Mouse (Mus musculus) lung, embryonic 14.5 days (tissue): ENCODE measurements around the gene Fam129b. TPM values are rescaled to one million over a fixed set of nuclear protein-coding genes. Genes with fewer than 3 reads are reported as not detected.

Experiments
- ATAC-seq: fragments of 200-750 bp; cut with Nextera tagmentation; 2 replicates; pipeline ENCODE4 v1.8.0; 2017; ENCODE audit warnings: mild to moderate bottlenecking, moderate TSS enrichment, moderate library complexity; ENCODE audit not compliant: insufficient read depth
- DNase-seq: peaks from one replicate; pipeline ENCODE4 v3.0.0-alpha.2; 2015
- H3K27ac ChIP-seq: fragments of 300-500 bp; sonication (generic); 2 replicates; pipeline ENCODE4 v1.5.1; 2014; ENCODE audit warnings: low read depth, mild to moderate bottlenecking, moderate library complexity
- H3K27me3 ChIP-seq: fragments of 300-500 bp; sonication (generic); 2 replicates; pipeline ENCODE4 v1.6.1; 2014; ENCODE audit warnings: low read length, control low read depth; ENCODE audit not compliant: insufficient read depth
- H3K36me3 ChIP-seq: fragments of 300-500 bp; sonication (generic); 2 replicates; pipeline ENCODE4 v1.6.1; 2014; ENCODE audit warnings: control low read depth; ENCODE audit not compliant: insufficient read depth
- H3K4me1 ChIP-seq: fragments of 300-500 bp; sonication (generic); 2 replicates; pipeline ENCODE4 v1.6.1; 2014; ENCODE audit warnings: antibody characterized with exemption, control low read depth; ENCODE audit not compliant: insufficient read depth
- H3K4me2 ChIP-seq: fragments of 300-500 bp; sonication (generic); 2 replicates; pipeline ENCODE4 v1.6.1; 2014; ENCODE audit warnings: mild to moderate bottlenecking
- H3K4me3 ChIP-seq: fragments of 300-500 bp; sonication (generic); 2 replicates; pipeline ENCODE4 v1.5.1; 2014; ENCODE audit warnings: low read depth, low read length
- H3K9ac ChIP-seq: fragments of 300-500 bp; sonication (generic); 2 replicates; pipeline ENCODE4 v1.6.1; 2014
- H3K9me3 ChIP-seq: fragments of 300-500 bp; sonication (generic); 2 replicates; pipeline ENCODE4 v1.6.1; 2016; ENCODE audit warnings: low read depth, low read length, control low read depth
- CTCF ChIP-seq: IDR thresholded peaks from 2 replicates; pipeline ENCODE4 v1.5.1; 2016; ENCODE audit warnings: antibody characterized with exemption, low read depth
- WGBS: fragments of 180-500 bp; shearing (Covaris S2); extraction: QIAGEN DNeasy Blood & Tissue Kit; methylation state at CpG from one replicate; pipeline ENCODE4 v1.1.7; 2014; 5-methylcytosine and 5-hydroxymethylcytosine counted together
- polyA plus RNA-seq: library from polyadenylated mRNA; unstranded; fragments of >200 nt; fragmentation: Nextera tagmentation; extraction: Ambion mirVana; gene quantifications from 2 replicates; pipeline ENCODE4 v1.2.1, GENCODE M21; 2014

The Fam129b gene
- polyA plus RNA-seq, 1 experiment from 2014 or later: 46.5 TPM

DNA sequence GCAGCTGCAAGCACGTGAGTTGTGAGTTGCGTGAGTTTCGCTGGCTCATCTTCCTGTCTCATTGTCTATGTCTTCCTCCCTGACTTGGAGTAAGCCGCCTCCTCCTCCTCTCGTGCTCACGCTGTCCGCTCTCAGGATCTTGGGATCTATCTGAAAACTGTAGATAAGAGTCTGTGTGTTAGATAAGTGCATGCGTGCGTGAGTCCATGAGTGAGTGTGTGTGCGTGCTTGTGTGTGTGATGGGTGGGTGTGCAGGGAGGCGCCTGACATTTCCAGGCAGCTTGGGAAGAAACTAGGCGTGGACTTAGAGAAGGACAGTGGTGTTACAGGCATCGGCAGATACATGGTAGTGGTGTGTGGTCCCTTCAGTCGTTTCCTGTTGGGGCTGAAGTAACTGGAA is 16.6 kb downstream of the Fam129b start:
- no peak for TF ChIP-seq CTCF
- DNase-seq: no peak
- Histone ChIP-seq H3K4me3 (no peak overlapping the region), H3K27me3 (no peaks in the 10 kb centered on the region), H3K9ac (no peak overlapping the region), H3K4me1 (peaks cover 21% of the 10 kb centered on the region), H3K4me2 (no peak overlapping the region), H3K36me3 (peaks cover 15% of the 10 kb centered on the region), H3K27ac (no peak overlapping the region), H3K9me3 (no peaks in the 10 kb centered on the region)
- WGBS: 76% methylated on average over 14 of the region's 14 CpGs
- ATAC-seq: no peak

GRCm38 (mm10) chr2:32894097-32894496 is 18.2 kb downstream of the Fam129b start:
- no peak overlapping the region for H3K4me3 ChIP-seq
- DNase-seq: no peak
- H3K27ac ChIP-seq: no peak overlapping the region
- TF ChIP-seq CTCF: no peak
- peaks cover 14% of the 10 kb centered on the region for H3K4me1 ChIP-seq
- no peak overlapping the region for H3K4me2 ChIP-seq
- H3K9me3 ChIP-seq: no peaks in the 10 kb centered on the region
- ATAC-seq: no peak
- no peaks in the 10 kb centered on the region for H3K27me3 ChIP-seq
- H3K36me3 ChIP-seq: peaks cover 15% of the 10 kb centered on the region
- H3K9ac ChIP-seq: no peak overlapping the region
- 59% methylated on average over 2 of the region's 2 CpGs for WGBS

DNA sequence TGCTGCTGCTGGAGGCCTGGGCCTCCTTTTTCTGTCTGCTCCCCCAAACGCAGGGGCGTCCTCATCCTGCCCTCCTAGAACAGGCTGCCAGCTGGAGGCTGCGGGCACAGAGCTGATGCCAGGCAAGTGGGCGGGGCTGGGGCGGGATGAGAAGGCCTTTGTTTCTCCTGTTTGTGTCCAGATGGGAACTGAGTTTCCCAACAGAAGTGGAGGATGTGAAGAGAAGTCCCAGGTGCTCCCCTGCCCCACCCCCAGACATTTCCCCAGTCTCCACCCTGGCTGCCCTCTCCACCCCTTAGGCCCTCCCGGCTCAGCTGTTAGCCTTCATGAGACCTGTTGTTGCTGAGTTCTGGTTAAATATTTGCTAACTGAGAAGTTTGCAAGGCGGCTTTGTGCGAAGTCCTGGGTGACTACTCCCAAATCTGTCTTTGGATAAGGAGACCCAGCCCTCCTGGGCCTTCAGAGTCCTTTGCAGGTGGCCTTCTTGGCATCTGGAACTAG is 19.7 kb downstream of the Fam129b start:
- H3K4me3 ChIP-seq: no peak overlapping the region
- no peaks in the 10 kb centered on the region for H3K9me3 ChIP-seq
- WGBS: 33% methylated on average over 8 of the region's 8 CpGs
- H3K27ac ChIP-seq: peak overlapping the region; percentile 71
- peak overlapping the region; percentile 27; the same call in 1 of the 2 replicates for H3K4me2 ChIP-seq
- TF ChIP-seq CTCF: no peak
- DNase-seq (peak; percentile 57), ATAC-seq (peak; percentile 67)
- no peaks in the 10 kb centered on the region for H3K27me3 ChIP-seq
- peaks cover 15% of the 10 kb centered on the region for H3K36me3 ChIP-seq
- H3K9ac ChIP-seq: no peak overlapping the region
- peaks cover 14% of the 10 kb centered on the region for H3K4me1 ChIP-seq

DNA sequence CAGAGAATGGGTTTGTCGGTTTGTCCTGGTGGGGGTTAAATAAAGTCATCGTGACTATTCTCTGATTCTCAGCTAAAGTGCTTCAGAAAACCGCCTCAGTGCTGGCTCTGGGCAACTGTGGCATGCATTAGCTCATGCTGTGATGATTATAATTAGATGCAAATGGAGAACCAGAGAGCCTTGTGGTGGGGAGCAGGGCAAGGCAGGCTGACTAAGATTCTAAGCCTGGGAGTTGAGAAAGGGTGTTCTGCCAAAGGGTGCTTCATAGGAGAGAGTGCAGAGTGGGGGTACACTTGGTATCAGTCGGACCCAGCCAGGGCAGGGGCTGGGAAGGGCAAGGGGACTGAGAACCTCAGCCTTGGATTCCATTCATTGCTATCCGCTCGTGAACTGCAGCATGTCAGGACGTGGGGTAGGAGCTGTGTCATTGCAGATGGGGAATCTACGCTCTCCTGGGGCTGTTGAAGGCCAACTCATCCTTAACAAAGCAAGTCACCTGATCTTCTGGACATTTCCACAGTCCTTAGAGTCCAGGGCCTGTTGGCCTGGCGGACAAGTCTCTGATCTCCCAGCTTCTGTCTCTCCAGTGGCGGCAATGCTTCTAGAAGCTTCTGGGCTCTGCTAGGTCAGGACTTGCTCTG is 20.7 kb downstream of the Fam129b start:
- Histone ChIP-seq H3K4me3 (no peak overlapping the region), H3K4me1 (peaks cover 14% of the 10 kb centered on the region), H3K9ac (peak overlapping the region; percentile 29; the same call in 1 of the 2 replicates), H3K36me3 (peaks cover 20% of the 10 kb centered on the region), H3K4me2 (0 out of 2 replicates have a peak overlapping the region, but pooled peaks have one; percentile 27), H3K27ac (peak overlapping the region; percentile 71; the same call in 1 of the 2 replicates), H3K27me3 (no peaks in the 10 kb centered on the region), H3K9me3 (no peaks in the 10 kb centered on the region)
- ATAC-seq (no peak), DNase-seq (no peak)
- TF ChIP-seq CTCF: no peak
- 53% methylated on average over 10 of the region's 10 CpGs for WGBS

GRCm38 (mm10) chr2:32898983-32899382 is 23.1 kb downstream of the Fam129b start:
- WGBS: 36% methylated on average over 7 of the region's 7 CpGs
- no peaks in the 10 kb centered on the region for H3K9me3 ChIP-seq
- no peaks in the 10 kb centered on the region for H3K27me3 ChIP-seq
- no peak overlapping the region for H3K4me3 ChIP-seq
- DNase-seq: peak; percentile 72
- peaks cover 16% of the 10 kb centered on the region; the same call in 1 of the 2 replicates for H3K36me3 ChIP-seq
- TF ChIP-seq CTCF: no peak
- peak overlapping the region; percentile 16; the same call in 1 of the 2 replicates for H3K27ac ChIP-seq
- H3K4me2 ChIP-seq: no peak overlapping the region
- no peak overlapping the region for H3K9ac ChIP-seq
- H3K4me1 ChIP-seq: peaks cover 14% of the 10 kb centered on the region
- no peak for ATAC-seq

DNA sequence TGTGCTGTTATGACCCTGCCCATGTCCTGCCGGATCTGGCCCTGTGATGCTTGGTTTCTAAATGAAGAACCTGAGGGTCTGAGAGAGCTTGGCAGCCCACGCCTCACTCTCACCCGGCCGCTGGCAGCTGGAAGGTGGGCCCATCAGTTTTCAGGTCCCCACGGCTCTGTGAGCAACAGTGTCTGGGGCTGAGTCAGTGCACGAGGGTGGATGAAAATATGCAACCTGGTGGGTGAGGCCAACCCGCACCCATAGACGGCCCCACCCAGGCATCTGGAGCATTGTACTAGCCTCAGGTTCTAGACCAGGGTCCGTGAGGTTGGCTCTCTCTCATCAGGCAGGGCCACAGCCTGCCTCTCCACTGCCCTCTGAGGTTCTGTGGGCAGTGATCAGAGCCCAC is 26.2 kb downstream of the Fam129b start:
- 86% methylated on average over 9 of the region's 9 CpGs for WGBS
- H3K4me1 ChIP-seq: peaks cover 7% of the 10 kb centered on the region
- DNase-seq: no peak
- H3K4me3 ChIP-seq: no peak overlapping the region
- H3K27me3 ChIP-seq: no peaks in the 10 kb centered on the region
- H3K36me3 ChIP-seq: peaks cover 9% of the 10 kb centered on the region; the same call in 1 of the 2 replicates
- no peak for TF ChIP-seq CTCF
- H3K4me2 ChIP-seq: no peak overlapping the region
- no peak overlapping the region for H3K9ac ChIP-seq
- H3K9me3 ChIP-seq: no peaks in the 10 kb centered on the region
- no peak overlapping the region for H3K27ac ChIP-seq
- ATAC-seq: no peak

GRCm38 (mm10) chr2:32903470-32903869 is 27.6 kb downstream of the Fam129b start:
- TF ChIP-seq CTCF: no peak
- Histone ChIP-seq H3K4me3 (no peak overlapping the region), H3K36me3 (peaks cover 9% of the 10 kb centered on the region; the same call in 1 of the 2 replicates), H3K27me3 (no peaks in the 10 kb centered on the region), H3K9me3 (no peaks in the 10 kb centered on the region), H3K4me1 (peaks cover 12% of the 10 kb centered on the region), H3K27ac (no peak overlapping the region), H3K9ac (no peak overlapping the region), H3K4me2 (no peak overlapping the region)
- ATAC-seq (no peak), DNase-seq (no peak)
- 86% methylated on average over 4 of the region's 4 CpGs for WGBS
